Mouse (Mus musculus): ENCODE data around the gene Mospd3.

Mospd3 gene

DNA sequence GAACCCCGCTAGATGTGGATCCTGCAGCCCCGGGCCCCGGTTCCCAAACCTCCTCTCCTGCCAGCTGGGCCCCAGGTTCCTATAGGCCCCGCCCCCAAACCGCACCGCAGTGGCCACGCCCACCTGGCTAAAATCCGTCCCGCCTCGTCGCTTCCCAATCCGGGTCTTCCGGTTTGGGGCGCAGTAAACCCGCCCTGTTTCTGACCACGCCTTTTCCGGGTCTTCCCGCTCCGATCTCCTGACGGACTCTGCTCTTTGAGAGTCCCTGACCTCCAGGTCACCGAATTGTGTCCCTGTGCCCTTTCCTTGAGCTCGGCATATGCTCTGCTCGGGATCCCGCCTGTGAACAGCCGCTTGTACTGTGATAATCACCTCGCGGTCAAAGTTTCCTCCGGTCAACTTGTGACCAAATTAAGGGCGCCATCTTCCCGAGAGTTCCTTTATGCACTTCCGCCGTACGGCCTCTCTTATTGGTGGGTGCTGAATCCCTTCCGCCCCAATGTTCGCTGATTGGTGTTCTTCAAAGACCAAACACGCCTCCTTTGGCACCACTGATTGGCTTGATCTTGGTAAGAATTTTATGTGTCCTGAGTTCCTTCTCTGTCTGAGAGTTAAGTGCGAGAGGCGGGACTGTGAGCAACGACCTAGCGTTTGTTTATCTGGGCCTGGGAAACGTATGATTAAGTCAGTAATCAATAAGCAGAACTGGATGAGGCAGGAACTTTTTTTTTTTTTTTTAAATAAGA lies at the start of gene Mospd3:
TSS of gene Mospd3 (minus strand) at position 440 of the 746 bp plus-strand sequence.
- in situ Hi-C loops (cut with MseI, MboI), result no loop called here

DNA sequence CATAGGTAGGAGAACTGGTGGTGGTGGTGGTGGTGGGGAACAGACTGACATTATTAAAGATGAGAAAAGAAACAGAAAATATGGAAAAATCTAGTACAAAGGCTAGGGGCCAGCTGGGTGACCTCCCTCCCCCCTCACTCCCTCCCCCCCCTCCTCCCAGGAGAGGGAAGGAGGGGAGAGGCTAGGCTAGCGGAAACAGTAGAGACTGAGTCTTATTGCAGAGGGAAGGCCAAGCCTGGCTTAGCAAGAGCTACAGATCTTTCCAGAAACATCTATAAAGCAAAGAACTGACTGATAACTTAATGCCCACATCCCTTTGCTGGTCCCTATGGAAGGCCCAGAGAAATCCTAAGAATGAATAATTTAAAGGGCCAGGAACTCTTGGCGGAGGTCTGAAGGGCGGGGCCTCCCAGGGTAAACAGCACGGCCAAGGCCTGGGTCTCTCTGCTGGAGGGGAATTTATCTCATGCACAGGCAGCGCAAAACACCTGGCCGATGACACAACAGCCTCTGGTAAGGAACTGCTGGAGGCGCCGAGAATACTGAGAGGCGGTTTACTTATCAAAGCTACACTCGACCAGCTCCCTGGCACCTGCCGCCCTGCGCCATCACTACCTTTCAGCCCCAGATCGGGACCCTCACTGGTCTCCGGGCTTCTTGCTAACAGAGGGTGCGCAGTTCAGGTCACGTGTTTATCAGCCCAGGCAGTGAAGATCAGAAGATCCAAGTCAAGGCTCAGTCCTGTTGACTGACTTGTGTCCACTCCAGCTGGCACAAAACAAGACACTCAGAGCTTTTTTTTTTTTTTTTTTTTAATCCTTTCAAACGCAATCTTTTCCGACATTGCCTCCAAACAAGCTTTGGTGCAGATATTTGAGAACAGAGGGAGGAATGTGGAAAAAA lies 49.1 kb upstream of the Mospd3 start:
- in situ Hi-C loops (cut with MseI, MboI), result no loop called here

DNA sequence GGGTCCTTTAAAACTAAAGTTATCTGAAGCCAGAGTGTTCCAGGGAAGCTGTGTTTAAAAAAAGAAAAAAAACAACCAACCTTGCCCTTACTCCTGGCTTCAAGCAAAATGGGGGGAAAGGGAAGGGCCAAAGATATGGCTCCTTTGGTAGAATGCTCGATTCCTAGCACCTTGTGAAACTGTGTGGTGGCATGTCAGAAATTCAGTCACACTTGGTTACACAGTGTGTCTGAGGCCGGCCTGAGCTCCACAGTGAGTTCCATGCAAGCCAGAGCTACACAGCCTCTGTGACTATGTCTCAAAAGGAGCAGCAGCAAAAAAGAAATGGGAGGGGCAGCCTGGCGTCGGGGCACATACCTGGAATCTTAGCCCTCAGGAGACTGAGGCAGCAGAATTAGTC lies 48.4 kb upstream of the Mospd3 start:
- in situ Hi-C loops (cut with MseI, MboI), result no loop called here

DNA sequence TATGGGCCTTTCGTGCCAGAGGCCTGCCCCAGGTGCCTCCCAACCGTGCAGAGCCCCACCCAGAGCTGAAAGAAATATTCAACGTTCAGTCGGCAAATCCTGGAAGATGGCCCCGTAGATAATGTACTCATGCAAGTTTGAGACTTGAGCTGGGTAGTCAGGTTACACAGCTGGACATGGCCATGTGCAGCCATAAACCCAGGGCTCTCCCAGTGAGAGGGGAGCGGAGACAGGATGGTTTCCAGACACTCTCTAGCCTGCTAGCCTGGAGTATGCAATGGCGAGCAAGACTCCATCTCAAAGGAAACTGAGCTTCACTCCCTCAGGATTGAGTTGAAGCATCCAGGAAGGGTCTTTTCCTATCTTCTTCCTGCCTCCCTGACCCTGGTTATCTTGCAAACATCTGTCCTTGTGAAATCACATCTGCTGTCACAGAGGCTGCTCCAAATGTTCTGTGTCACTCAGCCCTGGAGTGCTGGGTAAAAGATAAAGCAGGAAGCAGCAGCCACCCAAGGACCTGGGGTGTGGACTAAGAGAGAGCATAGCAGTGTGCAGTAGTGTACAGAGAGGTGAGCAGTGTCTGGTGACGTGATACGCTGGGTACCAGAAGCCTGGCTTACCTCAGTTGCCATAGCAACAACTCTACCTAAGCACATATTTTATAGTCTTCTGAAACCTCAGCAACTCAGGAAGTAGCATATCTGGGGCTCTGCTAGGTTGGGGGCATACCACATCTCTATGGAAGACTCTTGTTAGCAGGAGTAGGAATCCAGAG lies 47.2 kb upstream of the Mospd3 start:
- in situ Hi-C loops (cut with MseI, MboI), result no loop called here

DNA sequence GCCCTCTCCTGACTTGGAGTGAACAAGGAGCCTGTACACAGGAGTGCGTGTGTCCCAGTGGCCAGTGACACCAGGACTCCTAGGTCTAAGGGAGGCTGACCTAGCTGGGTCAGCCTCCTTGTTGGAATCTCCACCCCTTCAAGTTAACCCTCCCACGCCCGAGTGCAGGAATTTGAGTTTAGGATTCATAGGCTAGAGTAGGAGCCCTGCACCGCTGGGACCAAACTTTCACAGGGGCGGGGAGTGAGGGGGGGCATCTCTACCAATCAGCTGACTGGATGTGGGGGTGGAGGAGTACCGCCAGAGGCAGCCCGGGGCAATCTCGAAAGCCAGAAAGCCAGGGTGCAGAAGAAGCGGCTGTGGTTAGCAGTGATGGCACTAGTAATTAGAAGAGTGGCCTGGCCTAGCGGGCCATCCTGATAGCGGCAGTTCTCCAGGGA lies 44.8 kb upstream of the Mospd3 start, which contains the start of gene Irs3:
TSS of gene Irs3 (minus strand) at position 63 of the 440 bp plus-strand sequence.
- in situ Hi-C loops (cut with MseI, MboI), result no loop called here

DNA sequence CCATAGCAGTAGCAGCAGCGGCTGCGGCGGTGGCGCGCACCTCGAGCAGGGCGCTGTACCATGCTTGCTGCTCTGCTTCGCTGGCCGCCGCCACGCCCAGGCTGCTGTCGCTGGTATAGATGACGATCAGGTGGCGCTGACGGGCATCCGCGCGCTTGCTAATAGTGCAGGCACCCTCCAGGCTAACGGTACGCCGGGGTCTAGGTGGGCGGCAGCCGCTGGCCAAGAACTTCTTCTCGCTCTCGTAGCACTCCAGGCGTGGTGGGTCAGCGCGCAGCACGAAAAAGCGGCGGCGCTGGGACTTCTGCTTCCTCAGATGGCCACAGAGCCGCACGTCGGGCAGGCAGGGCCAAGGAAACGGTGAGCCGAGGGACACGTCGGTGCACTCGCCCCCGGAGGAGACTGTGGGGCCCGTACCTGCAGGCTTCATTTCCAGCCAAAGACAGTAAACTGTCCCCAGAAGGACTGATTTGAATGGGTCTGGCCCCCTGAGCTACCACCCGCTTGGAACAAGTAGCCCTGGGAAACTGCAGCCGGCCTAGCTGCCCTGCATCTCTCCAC lies 44.3 kb upstream of the Mospd3 start:
- in situ Hi-C loops (cut with MseI, MboI), result no loop called here

DNA sequence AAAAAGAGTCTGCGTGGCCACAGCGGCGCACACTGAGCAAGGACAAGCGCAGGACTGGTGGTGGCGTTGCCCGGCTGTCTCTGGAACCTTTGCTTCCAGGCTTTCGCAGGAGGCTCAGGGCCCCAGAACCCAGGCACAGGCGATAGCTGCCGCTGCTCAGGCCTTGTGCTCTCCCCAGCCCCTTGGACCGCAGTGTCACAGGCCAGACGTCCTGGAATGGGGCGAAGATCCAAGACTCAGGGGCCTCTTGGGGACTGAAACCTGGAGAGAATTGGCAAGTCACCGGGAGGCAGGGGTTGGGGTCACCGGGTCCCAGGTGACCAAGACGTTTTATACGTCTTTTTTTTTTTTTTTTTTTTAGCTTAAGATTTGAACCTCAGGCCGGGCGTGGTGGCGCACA lies 43.6 kb upstream of the Mospd3 start:
- in situ Hi-C loops (cut with MseI, MboI), result no loop called here

DNA sequence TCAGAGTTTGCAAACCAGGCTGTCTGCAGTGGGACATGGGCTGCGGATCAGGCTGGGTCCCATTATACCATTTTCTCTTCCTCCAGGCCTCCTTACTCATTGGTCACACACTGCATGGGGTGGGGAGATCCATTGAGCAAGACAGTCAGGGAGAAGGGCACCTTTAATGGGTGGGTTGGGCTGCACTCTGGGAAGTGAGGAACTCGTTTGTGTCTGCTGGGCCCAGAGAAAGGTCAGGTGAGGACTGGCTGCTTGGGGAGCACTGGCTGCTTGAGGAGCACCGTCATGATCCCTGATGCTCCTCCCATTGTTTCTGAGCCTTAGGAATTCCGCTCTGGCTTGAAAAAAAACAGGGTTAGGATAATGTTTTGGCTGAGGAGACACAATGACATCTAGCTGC lies 42.0 kb upstream of the Mospd3 start:
- in situ Hi-C loops (cut with MseI, MboI), result no loop called here

DNA sequence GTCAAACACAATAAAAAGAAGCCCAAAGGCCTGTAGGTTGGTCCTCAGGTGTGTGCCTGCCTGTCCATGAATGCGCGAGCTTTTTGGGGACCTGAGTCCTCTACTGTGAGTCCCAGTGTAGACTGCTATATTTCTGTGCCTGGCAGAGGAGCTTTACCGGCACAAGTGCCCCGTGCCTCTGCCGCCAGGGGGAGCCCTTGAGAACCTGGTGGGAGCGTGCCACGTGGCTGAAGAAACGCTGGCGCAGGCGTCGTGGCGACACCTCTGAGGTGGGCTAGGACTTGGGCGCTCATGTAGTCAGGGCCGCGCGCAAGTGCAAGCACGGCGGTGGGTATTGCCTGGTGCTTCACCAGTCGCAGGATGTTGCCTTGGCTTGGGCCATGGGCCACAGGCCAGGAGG lies 40.2 kb upstream of the Mospd3 start, which contains the start of gene Sap25:
TSS of gene Sap25 (plus strand) at position 281 of the 400 bp plus-strand sequence.
- in situ Hi-C loops (cut with MseI, MboI), result no loop called here

DNA sequence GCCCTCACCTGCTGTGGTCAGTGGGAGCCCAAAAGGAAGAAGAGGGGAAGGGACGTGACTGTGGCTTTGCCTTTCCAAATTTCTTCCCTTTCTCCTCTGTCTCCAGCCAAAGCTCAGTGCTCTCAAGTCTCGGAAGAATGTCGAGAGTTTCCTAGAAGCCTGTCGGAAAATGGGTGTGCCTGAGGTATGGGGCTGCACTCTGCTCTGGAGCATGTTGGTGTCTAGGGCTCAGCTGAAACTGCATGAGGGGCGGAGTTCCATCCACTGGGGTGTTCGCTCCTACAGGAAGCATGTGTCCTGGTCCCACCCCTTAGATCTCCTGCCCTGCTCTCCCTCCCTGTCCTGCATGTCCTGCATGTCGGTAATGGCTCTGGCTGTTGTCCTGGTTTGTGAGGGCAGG lies 38.6 kb upstream of the Mospd3 start:
- in situ Hi-C loops (cut with MseI, MboI), result no loop called here

DNA sequence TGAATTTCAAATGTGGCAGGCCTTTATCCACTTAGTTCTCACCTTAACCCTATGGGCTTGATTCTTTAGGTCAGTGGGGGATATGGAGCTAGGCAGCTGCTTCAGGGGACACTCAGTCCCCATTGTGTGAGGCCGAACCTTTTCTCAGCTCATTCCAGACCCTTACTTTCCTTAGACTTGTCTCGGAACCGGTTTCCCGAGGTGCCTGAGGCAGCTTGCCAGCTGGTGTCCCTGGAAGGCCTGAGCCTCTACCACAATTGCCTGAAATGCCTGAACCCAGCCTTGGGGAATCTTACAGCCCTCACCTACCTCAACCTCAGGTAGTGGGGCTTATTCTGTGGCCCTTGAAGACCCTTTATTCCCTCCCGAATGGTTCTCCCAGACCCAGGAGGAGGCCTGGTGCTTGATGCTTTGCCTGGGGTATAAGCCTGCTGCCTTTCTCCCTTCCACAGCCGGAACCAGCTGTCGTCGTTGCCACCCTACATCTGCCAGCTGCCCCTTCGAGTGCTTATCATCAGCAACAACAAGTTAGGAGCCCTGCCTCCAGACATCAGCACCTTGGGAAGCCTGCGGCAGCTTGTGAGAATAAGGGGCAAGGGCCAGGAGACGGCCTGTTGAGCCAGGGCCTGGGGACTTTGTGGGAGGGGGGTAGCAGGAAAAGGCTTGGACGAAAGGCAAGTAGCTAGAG lies 32.7 kb upstream of the Mospd3 start:
- in situ Hi-C loops (cut with MseI, MboI), result no loop called here

DNA sequence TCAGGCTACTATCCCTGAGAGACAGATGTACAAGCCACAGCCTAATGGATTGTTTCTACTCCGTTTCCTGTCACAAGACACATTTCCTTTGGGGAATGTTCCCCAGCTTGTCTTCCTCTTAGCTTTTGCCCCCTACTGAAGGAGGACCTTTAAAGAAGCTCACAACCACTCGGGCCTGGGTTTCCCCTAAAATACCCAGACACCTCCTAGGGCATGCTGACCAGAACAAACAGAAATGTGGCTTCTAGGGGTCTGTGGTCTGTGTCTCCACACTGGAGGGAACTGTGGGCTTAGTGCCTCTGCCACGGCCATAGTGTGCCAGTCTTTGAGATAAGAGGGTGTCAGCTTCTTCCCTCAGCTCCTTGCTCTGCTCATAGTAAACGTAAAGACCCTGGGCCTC lies 30.7 kb upstream of the Mospd3 start:
- in situ Hi-C loops (cut with MseI, MboI), result no loop called here

DNA sequence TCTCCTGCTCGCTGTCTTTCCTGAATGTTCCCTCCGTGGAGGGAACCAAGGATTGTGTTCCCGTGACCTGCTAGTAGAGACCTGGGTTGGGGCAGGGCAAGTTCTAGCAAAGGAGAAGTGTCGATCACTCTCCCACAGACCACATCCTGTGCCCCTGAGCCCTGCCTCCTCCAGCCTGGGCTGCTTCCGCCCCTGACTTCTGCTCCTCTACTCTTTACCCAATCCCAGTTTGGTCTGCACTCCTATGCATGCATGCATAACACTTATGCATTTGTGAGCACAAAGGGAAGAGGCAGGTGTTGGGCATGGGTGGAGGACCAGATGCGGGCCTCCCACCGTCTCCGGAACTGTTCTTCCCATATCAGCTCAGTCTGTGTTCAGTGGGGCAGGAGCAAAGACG lies 30.3 kb upstream of the Mospd3 start:
- in situ Hi-C loops (cut with MseI, MboI), result no loop called here

DNA sequence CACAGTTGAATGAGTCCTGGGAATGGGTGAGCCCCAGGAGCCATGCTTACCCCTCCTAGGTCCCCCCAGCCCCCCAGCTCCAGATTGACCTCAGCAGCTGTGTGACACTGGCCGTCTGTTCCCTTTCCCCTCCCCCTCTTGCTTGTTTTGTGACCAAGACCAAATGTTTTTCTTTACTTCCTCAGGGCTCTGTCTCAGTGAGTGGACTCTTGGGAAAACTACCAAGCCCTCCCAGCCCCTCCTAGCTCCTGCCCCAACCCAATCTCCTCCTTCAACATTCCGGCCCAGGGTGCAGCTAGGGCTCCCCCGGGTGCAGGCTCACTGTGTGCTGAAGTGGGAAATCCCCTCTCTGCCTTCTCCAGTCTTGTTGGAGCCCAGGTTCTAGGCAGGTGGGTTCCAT lies 29.7 kb upstream of the Mospd3 start:
- in situ Hi-C loops (cut with MseI, MboI), result no loop called here

DNA sequence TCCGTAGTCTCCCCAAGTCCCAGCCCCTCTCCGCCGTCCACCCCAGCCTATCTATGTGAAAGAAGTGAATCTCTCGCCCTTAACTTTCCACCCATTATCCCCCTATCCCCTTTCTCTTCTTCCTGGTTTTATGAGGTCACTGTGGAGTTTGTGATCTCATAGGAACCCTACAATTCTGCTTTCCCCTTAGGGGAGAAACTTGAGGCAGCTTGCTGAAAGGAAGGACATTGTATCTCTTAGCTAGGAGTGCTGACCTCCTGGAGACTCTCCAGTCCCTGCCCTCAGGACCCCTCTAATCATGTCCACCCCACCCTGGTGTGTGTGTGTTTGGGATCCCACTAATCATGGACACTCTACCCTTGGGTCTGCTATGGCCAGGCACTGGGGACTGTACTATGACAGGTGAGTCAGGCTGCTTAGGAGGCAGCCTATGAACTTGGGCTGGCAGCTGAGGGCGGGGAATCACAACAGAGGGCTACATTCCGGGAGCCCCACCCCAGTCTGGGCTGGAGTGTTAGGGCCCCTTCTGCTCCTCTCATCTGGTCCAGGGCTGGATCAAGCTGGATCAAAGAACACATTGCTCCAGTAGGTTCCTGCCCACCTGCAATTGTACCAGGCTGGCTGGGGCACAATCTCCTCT lies 29.2 kb upstream of the Mospd3 start:
- in situ Hi-C loops (cut with MseI, MboI), result no loop called here

DNA sequence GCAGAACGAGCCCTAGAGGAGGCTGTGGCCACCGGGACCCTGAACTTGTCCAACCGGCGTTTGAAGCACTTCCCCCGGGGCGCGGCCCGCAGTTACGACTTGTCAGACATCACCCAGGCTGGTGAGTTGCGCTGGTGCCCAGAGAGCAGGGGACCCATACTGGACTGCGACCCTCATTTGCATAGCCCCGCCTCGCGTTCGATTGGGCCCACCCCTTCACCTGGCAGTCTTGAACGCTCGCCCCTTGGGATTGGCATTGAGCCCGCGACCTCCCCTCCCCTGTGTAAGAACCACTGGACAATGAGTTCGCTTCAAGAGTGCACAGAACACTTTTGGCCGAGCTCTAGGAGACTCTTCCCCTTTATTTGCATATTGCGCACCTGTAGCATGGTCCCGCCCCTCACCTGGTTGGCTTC lies 28.5 kb upstream of the Mospd3 start:
- in situ Hi-C loops (cut with MseI, MboI), result no loop called here

DNA sequence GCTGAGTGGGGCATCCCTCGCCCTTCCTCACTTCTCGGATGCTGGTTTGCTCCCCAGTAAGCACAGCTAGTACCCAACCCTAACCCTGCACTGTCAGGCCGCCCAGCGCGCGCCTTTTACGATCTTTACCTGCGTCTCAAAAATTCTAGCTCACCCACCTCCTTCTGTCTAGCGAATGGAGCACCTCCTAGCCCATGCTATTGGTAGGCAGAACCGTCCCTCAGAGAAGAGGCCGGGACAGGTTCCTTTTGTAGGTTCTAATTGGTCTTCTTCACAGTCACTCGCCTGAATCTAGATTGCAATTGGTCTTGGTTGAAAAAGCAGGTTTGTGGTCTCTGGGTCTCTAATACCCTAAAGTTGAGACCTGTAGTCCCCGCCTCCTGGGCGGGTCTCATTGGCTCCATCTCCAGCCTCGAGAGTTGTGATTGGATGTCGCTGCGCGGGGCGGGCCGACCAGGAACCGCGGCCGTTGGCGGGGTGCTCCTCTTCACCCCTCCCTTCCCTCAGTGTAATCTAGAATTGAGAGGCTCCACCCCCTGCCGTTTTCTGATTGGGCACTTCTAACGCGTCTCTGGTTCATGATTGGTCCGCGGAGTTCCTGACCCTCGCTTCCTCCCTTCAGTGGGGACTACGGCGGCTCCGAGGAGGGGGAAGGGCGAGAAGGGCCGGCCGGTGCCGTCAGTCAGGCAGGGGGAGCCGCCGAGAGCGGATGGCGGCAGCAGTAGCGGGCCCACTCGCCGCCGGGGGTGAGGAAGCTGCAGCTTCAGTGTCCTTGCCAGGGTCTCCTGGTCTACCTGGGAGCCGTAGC lies 27.8 kb upstream of the Mospd3 start, which contains the start of the genes Fbxo24, Lrch4 and Gm20605:
TSS of gene Fbxo24 (minus strand) at position 505 of the 808 bp plus-strand sequence.
TSS of gene Lrch4 (plus strand) at position 624 of the 808 bp plus-strand sequence.
TSS of gene Gm20605 (plus strand) at position 678 of the 808 bp plus-strand sequence.
- in situ Hi-C loops (cut with MseI, MboI), result no loop called here

DNA sequence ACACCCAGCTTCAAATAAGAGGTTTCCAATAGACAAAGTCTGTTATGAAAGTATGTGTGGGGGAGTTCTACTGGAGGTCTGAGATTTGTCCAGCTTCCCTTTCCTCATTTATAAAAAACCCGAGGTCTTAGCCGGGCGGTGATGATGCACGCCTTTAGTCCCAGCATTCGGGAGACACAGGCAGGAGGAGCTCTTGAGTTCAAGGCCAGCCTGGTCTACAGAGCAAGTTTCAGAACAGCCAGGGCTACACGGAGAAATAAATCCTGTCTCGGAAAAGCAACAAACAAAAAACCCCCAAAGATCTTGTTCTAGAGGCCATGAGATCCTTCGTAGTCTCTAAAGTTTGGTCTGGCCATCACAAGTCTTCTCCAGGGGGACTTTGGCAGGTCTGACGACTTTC lies 27.1 kb upstream of the Mospd3 start:
- in situ Hi-C loops (cut with MseI, MboI), result no loop called here

DNA sequence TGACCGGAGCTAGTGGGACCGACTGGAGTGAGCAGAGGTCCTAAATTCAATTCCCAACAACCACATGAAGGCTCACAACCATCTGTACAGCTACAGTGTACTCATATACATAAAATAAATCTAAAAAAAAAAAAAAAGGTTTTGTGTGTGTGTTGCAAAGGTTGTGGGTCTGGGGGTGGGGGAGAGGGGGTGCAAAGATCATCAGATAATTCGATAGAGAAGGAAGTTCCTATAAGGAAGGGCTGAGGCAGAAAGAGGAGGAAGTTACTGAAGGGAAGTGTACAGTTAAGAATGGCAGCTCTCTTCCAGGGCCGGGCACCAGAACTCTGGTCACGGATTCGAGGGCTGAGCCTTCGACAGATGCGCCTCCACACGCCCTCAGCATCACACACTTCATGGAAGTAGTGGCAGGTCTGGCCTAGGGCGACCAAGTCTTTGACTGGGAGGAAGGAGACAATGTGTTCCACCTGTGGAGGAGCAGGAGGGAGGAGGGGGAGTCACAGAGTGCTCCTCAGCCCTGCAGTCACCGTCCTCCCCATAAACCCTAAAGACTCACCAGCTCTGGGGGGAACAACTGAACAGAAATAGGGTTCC lies 23.2 kb upstream of the Mospd3 start:
- in situ Hi-C loops (cut with MseI, MboI), result no loop called here

Measured in mouse trophoblast stem cell (cell line).